Mouse (Mus musculus) spleen, adult 2 months (tissue): ENCODE data around the gene Cst8.

Experiments used
- CTCF ChIP-seq: fragments of 200-500 bp; IDR thresholded peaks from 2 replicates; pipeline ENCODE4 v1.5.1; 2011; ENCODE audit warnings: mild to moderate bottlenecking, inconsistent platforms; ENCODE audit not compliant: insufficient read depth, insufficient read length, insufficient replicate concordance; ENCODE audit errors: extremely low read depth
- POLR2A ChIP-seq: fragments of 200-500 bp; IDR thresholded peaks from 2 replicates; pipeline ENCODE4 v1.6.1; 2011; ENCODE audit warnings: low read depth, low read length, inconsistent platforms

- no peak for TF ChIP-seq CTCF
- TF ChIP-seq POLR2A, result no peak
Measured at GRCm38 (mm10) chr2:148834912-148835311, 36.3 kb downstream of the Cst8 start, which contains the start of gene Cst9.
